Mouse (Mus musculus): Measurements from ENCODE around the gene Tcf20.

Tcf20 gene

DNA sequence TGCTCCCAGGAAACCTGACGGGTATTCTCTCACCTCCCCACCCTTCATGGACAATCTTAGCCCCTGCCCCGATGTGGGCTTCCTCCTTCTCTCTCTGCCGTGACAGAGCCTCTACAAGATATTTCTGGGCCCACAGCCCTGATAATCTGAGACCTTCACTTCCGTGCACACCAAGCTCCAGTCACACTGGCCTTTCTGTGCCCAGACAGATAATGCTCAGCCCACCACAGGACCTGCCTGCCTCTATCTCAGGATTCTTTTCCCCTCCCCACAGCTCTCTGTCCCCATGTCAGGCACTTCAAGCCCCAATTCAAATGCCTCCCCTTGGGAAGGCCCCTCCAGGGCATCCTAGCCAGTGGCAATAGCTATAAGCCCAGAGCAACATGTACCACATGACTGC is 31.0 kb downstream of the Tcf20 start:
- DNase-seq, result no peak

DNA sequence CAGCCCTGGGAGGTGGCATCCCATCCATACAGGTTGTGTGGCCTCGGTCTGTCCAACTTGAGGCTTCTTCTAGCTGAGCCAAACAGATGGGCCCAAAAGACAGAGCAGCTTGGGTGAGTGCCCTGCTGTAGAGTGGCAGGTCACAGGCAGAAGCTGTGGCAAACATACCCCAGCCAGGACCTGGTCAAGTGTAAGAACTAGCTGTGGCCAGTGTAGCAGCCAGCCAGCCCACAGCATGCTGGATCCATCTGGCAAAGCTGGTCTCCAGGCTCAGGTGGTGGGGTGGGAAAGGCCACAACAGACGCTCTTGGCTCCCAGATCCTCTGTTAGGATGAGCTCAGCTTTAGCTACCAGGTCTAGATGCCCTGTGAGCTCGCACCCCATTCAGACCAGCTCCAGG is 31.4 kb downstream of the Tcf20 start:
- DNase-seq, result no peak

DNA sequence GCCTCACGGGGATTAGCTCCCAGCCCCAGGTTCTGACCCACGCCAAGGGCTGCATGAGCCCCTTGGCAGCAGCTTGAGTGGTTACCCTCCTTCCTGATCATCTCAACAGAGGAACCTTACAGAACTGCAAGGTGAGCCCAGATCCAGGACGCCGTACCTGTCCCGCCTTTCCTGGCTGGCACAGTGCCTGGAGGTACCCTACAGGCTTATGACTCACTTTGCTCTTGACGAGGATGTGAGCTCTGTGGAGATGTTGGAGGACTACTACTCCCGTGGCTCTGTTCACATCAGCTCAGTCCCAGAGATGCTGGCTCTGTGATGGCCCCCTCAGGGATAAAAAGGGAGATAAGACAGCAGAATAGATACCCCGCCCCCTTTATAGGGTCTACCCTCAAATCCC is 32.4 kb downstream of the Tcf20 start:
- no peak for DNase-seq

DNA sequence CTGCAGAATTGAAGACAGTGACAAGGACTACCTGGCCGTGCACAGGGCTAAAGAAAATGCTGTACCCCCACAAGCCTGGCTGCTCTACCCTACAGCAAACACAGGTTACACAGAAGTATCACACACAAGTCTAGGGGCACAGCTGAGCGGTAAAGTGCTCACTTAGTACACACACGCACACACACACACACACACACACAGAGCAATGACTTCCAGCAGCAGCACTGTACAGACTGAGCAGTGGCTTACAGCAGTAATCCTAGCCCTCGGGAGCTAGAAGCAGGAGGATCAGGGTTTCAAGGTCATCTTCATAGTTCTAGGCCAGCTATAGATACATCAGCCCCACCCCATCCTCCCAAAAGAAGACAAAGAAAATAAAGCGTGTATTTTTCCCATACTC is 33.6 kb downstream of the Tcf20 start:
- no peak for DNase-seq

DNA sequence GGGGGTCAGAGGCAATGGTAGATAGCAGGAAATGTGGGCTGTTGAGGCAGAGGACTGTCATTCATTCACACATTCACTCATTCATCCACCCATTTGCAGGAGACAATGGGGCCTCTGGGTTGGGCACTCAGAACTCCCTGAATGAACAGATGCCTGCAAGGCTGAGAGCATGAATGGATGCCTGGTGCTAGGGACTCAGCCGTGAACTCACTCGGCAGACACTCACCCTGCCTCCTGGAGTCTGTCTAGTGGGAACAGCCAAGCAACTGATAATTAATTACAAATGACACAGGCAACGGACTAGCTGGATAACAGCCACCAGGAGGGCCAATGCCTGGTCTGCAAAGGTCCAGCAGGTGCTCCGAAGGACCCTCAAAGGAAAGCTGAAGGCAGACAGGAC is 34.6 kb downstream of the Tcf20 start:
- DNase-seq, result no peak

GRCm38 (mm10) chr15:82952292-82952705 is 35.4 kb downstream of the Tcf20 start:
- DNase-seq, result peak in 1 of 2 experiments; percentile 51

GRCm38 (mm10) chr15:82950246-82950645 is 37.4 kb downstream of the Tcf20 start:
- DNase-seq, result no peak

GRCm38 (mm10) chr15:82947431-82947830 is 40.2 kb downstream of the Tcf20 start:
- DNase-seq, result peak in 1 of 2 experiments; percentile 58

- DNase-seq, result peak; percentile 54 to 58
Observed at GRCm38 (mm10) chr15:82944479-82945195, 43.0 kb downstream of the Tcf20 start.

GRCm38 (mm10) chr15:82941733-82942132 is 45.9 kb downstream of the Tcf20 start:
- no peak for DNase-seq

GRCm38 (mm10) chr15:82940494-82941214 is 47.0 kb downstream of the Tcf20 start:
- DNase-seq, result no peak

DNA sequence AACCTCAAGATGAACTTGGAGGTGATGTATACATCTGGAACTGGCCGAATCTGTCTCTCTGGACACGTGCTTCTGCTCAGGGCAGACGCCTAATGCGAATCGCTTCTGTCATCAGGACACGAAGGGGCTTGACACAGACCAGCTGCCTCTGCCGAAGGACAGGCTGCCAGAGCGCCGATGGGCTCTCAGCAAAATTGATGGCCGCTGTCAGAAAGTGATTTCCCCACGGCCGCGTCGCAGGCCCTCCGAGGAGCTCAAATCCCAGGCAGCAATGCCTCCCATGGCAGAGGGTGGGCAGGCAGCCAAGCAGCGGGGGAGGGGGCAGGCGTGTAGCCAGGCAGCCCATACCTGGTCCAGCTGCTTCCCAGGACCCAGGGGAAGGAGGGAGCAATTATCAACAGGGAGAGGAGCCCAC is 49.5 kb downstream of the Tcf20 start:
- peak; percentile 80 to 85 for DNase-seq

GRCm38 (mm10) chr15:82937428-82937992 is 50.2 kb downstream of the Tcf20 start:
- DNase-seq, result peak; percentile 50 to 53

DNA sequence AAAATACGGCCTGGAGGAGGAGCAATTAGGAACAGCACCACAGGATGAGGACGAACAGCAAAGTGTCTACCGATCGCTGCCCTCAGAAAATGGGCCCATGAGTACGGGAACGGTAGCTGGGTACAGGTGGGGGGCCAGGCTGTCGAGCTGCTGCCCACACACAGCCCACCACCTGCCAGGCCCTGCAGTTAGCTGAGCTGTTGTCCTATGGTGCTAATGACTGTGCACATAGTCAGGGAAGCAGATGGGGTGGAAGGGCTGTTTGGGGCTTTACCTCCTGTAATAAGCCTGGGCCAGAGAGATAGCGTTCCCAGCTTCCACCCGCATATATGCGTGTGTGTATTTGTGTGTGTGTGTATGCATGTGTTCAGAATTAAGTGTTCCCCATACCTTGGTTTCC is 52.7 kb downstream of the Tcf20 start:
- no peak for DNase-seq

DNA sequence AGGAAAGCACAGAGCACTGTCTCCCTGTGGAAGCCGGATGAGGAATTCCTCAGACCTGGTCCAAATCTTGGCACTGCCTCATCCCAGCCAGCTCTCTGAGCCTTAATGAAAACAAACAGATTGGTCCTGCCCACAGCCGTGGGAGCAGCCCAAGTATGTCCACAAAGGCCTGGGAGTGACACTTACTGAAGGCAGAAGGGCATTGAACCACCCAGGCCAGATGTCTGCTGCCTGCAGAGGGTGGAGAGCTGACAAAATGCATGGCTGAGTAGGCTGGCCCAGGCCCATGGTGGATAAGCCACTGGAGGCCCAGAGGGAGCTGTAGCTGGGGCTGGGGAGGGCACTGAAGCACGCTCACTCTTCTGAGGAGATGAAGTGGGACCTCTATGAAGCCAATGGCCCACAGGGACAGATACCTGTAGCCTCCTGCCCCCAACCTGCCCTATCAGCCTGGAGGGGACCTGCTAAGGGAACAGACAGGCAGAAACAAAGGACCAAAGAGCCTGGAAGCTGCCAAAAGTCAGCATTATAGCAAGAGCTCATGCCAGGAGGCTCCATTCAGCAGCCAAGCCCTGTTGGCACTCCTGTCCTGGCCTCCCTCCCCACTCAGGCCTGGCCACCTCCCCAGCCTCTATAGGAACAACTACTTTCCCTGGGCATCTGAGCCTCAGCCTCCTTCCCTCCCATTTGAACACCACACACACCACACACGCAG is 54.6 kb downstream of the Tcf20 start:
- peak; percentile 61 to 72 for DNase-seq

GRCm38 (mm10) chr15:82931436-82931835 is 56.2 kb downstream of the Tcf20 start:
- DNase-seq, result no peak

DNA sequence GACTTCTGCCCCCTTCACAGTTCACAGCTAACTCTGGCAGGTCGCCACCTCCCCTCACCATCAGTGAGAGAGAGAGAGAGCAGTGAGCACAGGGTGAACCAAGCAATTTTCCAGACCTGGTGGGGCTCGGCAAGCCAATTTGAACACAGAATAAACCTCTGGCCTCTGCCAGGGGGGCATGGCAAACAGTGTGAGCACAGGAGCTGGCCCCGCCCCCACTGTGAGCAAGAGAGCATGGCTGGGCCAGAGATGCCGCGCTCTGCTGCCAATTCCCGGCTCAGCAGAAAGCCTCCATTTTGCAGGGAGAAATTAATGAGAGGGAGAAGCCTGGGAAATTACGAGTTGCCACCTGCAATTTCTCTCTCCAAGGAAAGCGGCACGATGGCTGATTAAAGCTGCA is 58.1 kb downstream of the Tcf20 start:
- peak; percentile 70 to 79 for DNase-seq

- no peak for DNase-seq
Observed at GRCm38 (mm10) chr15:82928844-82929243, 58.8 kb downstream of the Tcf20 start.

- DNase-seq, result no peak
Observed at GRCm38 (mm10) chr15:82928023-82928422, 59.6 kb downstream of the Tcf20 start.

GRCm38 (mm10) chr15:82927057-82927456 is 60.6 kb downstream of the Tcf20 start:
- no peak for DNase-seq

DNA sequence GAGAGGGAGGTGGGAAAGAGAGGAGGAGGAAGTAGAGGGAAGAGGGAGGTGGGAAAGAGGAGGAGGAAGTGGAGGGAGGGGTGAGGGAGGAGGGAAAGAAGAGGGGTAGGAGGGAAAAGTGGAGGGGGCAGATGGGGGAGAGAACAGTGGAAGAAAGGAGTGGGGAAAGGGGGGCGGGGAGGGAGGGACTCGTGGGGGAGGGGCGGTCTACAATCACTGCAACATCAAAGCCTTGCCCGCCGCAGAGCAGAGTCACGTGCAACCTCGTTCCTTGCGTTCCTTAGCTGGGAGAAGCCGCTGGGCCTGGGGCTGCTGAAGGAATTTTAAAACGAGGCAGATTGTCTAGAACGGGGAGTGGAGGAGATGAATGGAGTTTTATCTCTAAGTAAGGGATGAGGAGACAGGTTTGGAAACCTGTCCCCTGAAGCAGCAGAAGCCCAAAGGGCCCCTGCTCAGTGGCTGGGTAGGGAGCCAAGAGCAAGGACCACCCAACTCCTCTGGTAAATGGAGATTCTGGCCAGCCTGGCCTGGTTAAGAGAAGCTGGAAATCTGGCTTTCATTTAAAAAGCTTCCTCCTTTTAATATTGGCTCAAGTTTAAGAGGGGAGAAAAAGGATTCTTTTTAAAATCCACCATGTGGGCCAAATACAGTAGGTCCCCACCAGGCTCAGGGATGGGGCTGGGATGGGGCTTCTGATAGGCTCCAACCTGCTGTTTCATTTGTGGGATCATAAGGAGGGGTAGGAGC is 62.8 kb downstream of the Tcf20 start:
- peak; percentile 57 to 67 for DNase-seq

DNA sequence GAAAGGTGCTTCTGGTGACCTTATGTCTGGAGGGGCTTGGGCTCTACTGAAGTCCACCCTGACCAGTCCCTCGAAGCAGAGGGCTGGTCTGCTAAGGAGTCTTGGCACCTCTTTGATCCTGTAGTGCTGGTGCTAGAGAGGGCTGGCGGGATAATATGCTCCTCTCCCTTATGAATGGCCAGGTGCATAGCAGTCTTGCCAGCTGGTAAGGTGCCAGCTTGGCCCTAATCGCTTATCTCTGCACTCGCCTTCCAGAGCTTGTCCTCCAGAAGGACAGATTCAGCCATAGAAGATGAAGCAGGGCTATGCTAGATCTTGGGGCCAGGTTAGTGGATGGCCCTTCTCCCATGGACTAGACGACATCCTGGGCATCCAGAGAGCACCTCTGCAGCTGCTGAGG is 64.1 kb downstream of the Tcf20 start:
- DNase-seq, result no peak

DNA sequence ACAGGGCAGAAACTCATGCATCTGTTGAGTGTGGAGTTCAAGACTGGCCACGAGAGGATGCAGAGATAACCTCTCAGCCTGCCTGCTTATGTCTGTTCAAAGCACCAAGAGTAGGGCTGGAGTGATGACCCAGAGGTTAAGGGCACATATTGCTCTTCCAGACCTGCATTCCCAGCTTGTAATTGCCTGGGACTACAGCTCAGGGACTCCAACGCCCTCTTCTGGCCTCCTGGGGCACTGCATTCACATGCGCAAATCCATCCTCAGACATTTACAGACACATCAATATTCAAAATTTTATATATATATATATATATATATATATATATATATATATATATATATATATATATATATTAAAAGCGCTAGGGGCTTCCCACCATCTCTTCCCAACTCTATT is 64.9 kb downstream of the Tcf20 start:
- no peak for DNase-seq

All from kidney, postnatal 4 days (tissue).